28 mouse cellular contexts compared by ENCODE assay signal in genomic region chr3:89318316-89318715, GRCm38 (mm10). TPM values are rescaled to one million over a fixed set of nuclear protein-coding genes. Genes with fewer than 3 reads are reported as not detected.
DNase-seq lines count a peak whose midpoint lies in the region; ATAC-seq and TF ChIP-seq lines count a peak whose summit lies in the region.
"Had no signal": no experiment of that assay in that cellular context is flagged by ENCODE, and none has a peak within 500 bp of the region (broad histone marks: within the 10 kb centered on the region; RNA-seq: fewer than 3 reads in every experiment).

No protein-coding gene starts in this region.

- no peak overlapping the region for H3K4me3 ChIP-seq in neural tube, embryonic 12.5 days
- no peak overlapping the region for H3K4me3 ChIP-seq in neural tube, embryonic 15.5 days (replicated peaks)
- no peak overlapping the region for H3K4me3 ChIP-seq in stomach, postnatal 0 days (ENCODE audit: low read depth, low read length)
- H3K4me3 ChIP-seq: liver, embryonic 15.5 days had no signal

- H3K4me2 ChIP-seq in neural tube, embryonic 12.5 days (replicated peaks), result peak overlapping the region; percentile 20
- no peak overlapping the region; the same call in 1 of the 2 replicates for H3K4me2 ChIP-seq in neural tube, embryonic 15.5 days
- no peak overlapping the region for H3K4me2 ChIP-seq in stomach, postnatal 0 days (replicated peaks; ENCODE audit: low read depth)
- H3K4me2 ChIP-seq: liver, embryonic 15.5 days had no signal

- no peak for TF ChIP-seq CTCF in stomach, postnatal 0 days (IDR thresholded peaks at IDR 0.05; ENCODE audit: low read depth)

- peaks cover 78% of the 10 kb centered on the region for H3K4me1 ChIP-seq in neural tube, embryonic 12.5 days
- peaks cover 73% of the 10 kb centered on the region for H3K4me1 ChIP-seq in neural tube, embryonic 15.5 days
- H3K4me1 ChIP-seq in stomach, postnatal 0 days (replicated peaks; ENCODE audit: control insufficient read depth, insufficient read depth), result peaks cover 15% of the 10 kb centered on the region

- DNase-seq in heart, adult 11 months, result peak; percentile 90
- no peak for DNase-seq in heart, postnatal 25 days (ENCODE audit: low spot score)
- peak; percentile 48 for DNase-seq in brain, adult 2 months (ENCODE audit: low read depth, low spot score)
- no peak for DNase-seq in stomach, postnatal 0 days (ENCODE audit: low spot score)
- DNase-seq in B cell, adult 2 months, result no peak
- DNase-seq: adrenal gland, postnatal 14 days; cerebellum, adult 11-12 months; forebrain, postnatal 0 days; heart, postnatal 14 days; kidney, adult 9 months; kidney, postnatal 14 days; lung, embryonic 14.5 days; lung, postnatal 14 days; right cerebral cortex, postnatal 4 days; thymus, adult 2 months; thymus, postnatal 36 days had no signal

- no peaks in the 10 kb centered on the region for H3K9me3 ChIP-seq in neural tube, embryonic 12.5 days
- no peaks in the 10 kb centered on the region for H3K9me3 ChIP-seq in neural tube, embryonic 15.5 days (replicated peaks)
- no peaks in the 10 kb centered on the region for H3K9me3 ChIP-seq in stomach, postnatal 0 days (ENCODE audit: control insufficient read depth, low read length)
- H3K9me3 ChIP-seq: hindbrain, embryonic 12.5 days; liver, embryonic 15.5 days had no signal

- TF ChIP-seq EP300 in stomach, postnatal 0 days (optimal IDR thresholded peaks at IDR 0.05), result no peak

- intact Hi-C loops in heart, postnatal 25 days (cut with DNase I), result no loop called here

- H3K27ac ChIP-seq in neural tube, embryonic 12.5 days, result no peak overlapping the region
- no peak overlapping the region for H3K27ac ChIP-seq in neural tube, embryonic 15.5 days (replicated peaks)
- H3K27ac ChIP-seq in stomach, postnatal 0 days (replicated peaks), result peak overlapping the region; percentile 58; the same call in 1 of the 2 replicates
- H3K27ac ChIP-seq: hindbrain, embryonic 12.5 days; liver, embryonic 15.5 days had no signal

- 74% methylated on average over 8 of the region's 8 CpGs for WGBS in neural tube, embryonic 12.5 days
- 68% methylated on average over 8 of the region's 8 CpGs for WGBS in neural tube, embryonic 15.5 days
- WGBS in stomach, postnatal 0 days, result 62% methylated on average over 8 of the region's 8 CpGs

- peaks cover 36% of the 10 kb centered on the region for H3K27me3 ChIP-seq in neural tube, embryonic 12.5 days (replicated peaks)
- no peaks in the 10 kb centered on the region for H3K27me3 ChIP-seq in neural tube, embryonic 15.5 days (replicated peaks)
- no peaks in the 10 kb centered on the region for H3K27me3 ChIP-seq in stomach, postnatal 0 days (ENCODE audit: control insufficient read depth, insufficient read depth, low read length)

- peaks cover 21% of the 10 kb centered on the region for H3K36me3 ChIP-seq in neural tube, embryonic 12.5 days
- H3K36me3 ChIP-seq in neural tube, embryonic 15.5 days, result peaks cover 16% of the 10 kb centered on the region
- H3K36me3 ChIP-seq in stomach, postnatal 0 days (ENCODE audit: control insufficient read depth, insufficient read depth, low read length), result no peaks in the 10 kb centered on the region
- H3K36me3 ChIP-seq: hindbrain, embryonic 12.5 days; liver, embryonic 15.5 days had no signal

- H3K9ac ChIP-seq in neural tube, embryonic 12.5 days, result no peak overlapping the region
- H3K9ac ChIP-seq in neural tube, embryonic 15.5 days (replicated peaks), result no peak overlapping the region
- H3K9ac ChIP-seq in stomach, postnatal 0 days (ENCODE audit: low read length), result no peak overlapping the region
- H3K9ac ChIP-seq: liver, embryonic 15.5 days; lung, embryonic 14.5 days had no signal

- ATAC-seq in neural tube, embryonic 12.5 days (ENCODE audit: low FRiP score, low read depth), result no peak
- ATAC-seq in neural tube, embryonic 15.5 days (ENCODE audit: low FRiP score), result no peak
- no peak for ATAC-seq in stomach, postnatal 0 days (ENCODE audit: low FRiP score, low TSS enrichment)
- ATAC-seq: forebrain, postnatal 0 days; intestine, embryonic 16.5 days; midbrain, embryonic 16.5 days had no signal

RNA-seq across cellular contexts. Expression of gene Efna3, which starts 4.4 kb away (rescaled TPM):
- under 1 TPM in 1 of 2 experiments, not detected in 1; 0.31 TPM for total RNA-seq in heart, postnatal 25 days (2021)
- polyA plus RNA-seq in neural tube, embryonic 12.5 days (2016; fragmentation: Nextera tagmentation; extraction: Ambion mirVana), result 51.3 and 54.7 TPM in 2 replicates
- 95.8 and 107 TPM in 2 replicates for polyA plus RNA-seq in neural tube, embryonic 15.5 days (2015; fragmentation: Nextera tagmentation; extraction: Ambion mirVana)
- polyA plus RNA-seq in stomach, postnatal 0 days (2015; fragmentation: Nextera tagmentation; extraction: Ambion mirVana), result 25.8 and 29.2 TPM in 2 replicates
- total RNA-seq: gastrocnemius, adult 8-10 months; gastrocnemius, postnatal 4 days; heart, postnatal 14 days; liver, adult 2 months; neutrophil, adult 5-6 weeks had no signal
- polyA plus RNA-seq: liver, adult 2 months; spleen, adult 2 months had no signal

RNA-seq across cellular contexts. Expression of gene Efna4, which starts 19.5 kb away (rescaled TPM):
- total RNA-seq in heart, postnatal 25 days (2021), result under 1 TPM; 0.31 to 0.47 TPM
- 15.8 and 17.8 TPM in 2 replicates for polyA plus RNA-seq in neural tube, embryonic 12.5 days (2016; fragmentation: Nextera tagmentation; extraction: Ambion mirVana)
- polyA plus RNA-seq in neural tube, embryonic 15.5 days (2015; fragmentation: Nextera tagmentation; extraction: Ambion mirVana), result 3.0 and 5.9 TPM in 2 replicates
- polyA plus RNA-seq in stomach, postnatal 0 days (2015; fragmentation: Nextera tagmentation; extraction: Ambion mirVana), result 8.9 and 11.7 TPM in 2 replicates
- total RNA-seq: gastrocnemius, adult 8-10 months; liver, adult 2 months; neutrophil, adult 5-6 weeks had no signal

RNA-seq across cellular contexts. Expression of gene Adam15, which starts 31.5 kb away (rescaled TPM):
- total RNA-seq in heart, postnatal 25 days (2021), result 10 to 100 TPM; 52.7 to 68.7 TPM
- polyA plus RNA-seq in neural tube, embryonic 12.5 days (2016; fragmentation: Nextera tagmentation; extraction: Ambion mirVana), result 37.1 and 40.4 TPM in 2 replicates
- 69.9 and 71.9 TPM in 2 replicates for polyA plus RNA-seq in neural tube, embryonic 15.5 days (2015; fragmentation: Nextera tagmentation; extraction: Ambion mirVana)
- 43.0 and 44.8 TPM in 2 replicates for polyA plus RNA-seq in stomach, postnatal 0 days (2015; fragmentation: Nextera tagmentation; extraction: Ambion mirVana)

RNA-seq across cellular contexts. Expression of gene Efna1, which starts 37.4 kb away (rescaled TPM):
- total RNA-seq in heart, postnatal 25 days (2021), result 10 to 100 TPM; 29.4 to 33.5 TPM
- polyA plus RNA-seq in neural tube, embryonic 12.5 days (2016; fragmentation: Nextera tagmentation; extraction: Ambion mirVana), result 14.4 and 15.9 TPM in 2 replicates
- polyA plus RNA-seq in neural tube, embryonic 15.5 days (2015; fragmentation: Nextera tagmentation; extraction: Ambion mirVana), result 9.7 and 16.5 TPM in 2 replicates
- 34.8 and 36.6 TPM in 2 replicates for polyA plus RNA-seq in stomach, postnatal 0 days (2015; fragmentation: Nextera tagmentation; extraction: Ambion mirVana)

RNA-seq across cellular contexts. Expression of gene Dcst2, which starts 43.5 kb away (rescaled TPM):
- not detected for total RNA-seq in heart, postnatal 25 days (2021)
- polyA plus RNA-seq in neural tube, embryonic 12.5 days (2016; fragmentation: Nextera tagmentation; extraction: Ambion mirVana), result 0.10 and 0.17 TPM in 2 replicates
- 0.18 and 0.26 TPM in 2 replicates for polyA plus RNA-seq in neural tube, embryonic 15.5 days (2015; fragmentation: Nextera tagmentation; extraction: Ambion mirVana)
- 0.33 and 0.41 TPM in 2 replicates for polyA plus RNA-seq in stomach, postnatal 0 days (2015; fragmentation: Nextera tagmentation; extraction: Ambion mirVana)
- total RNA-seq: heart, postnatal 14 days; liver, adult 2 months; neutrophil, adult 5-6 weeks had no signal
- polyA plus RNA-seq: heart, embryonic 14.5 days; liver, adult 2 months had no signal

Comparison
In these comparisons a context has a peak if more than half of its experiments do, and no peak if none do; other contexts are left out.
1. DNase-seq: peak in heart, adult 11 months (single experiment) and brain, adult 2 months (single experiment); none in heart, postnatal 25 days (single experiment), stomach, postnatal 0 days (single experiment) and B cell, adult 2 months (0 of 2).